Mouse (Mus musculus) ES-Bruce4 (cell line): ENCODE measurements at regions not wholly inside any gene's neighbourhood (a gene's known extent, or its start where the extent isn't known, plus 50 kb on each side); places are given as distances from the start of the nearest gene placed in this dataset.

Experiments used
- H3K27ac ChIP-seq: 2 replicates; pipeline ENCODE4 v1.5.1; 2012; ENCODE audit warnings: low read length, inconsistent platforms; ENCODE audit not compliant: insufficient read depth
- H3K27me3 ChIP-seq: 2 replicates; pipeline ENCODE4 v1.6.1; 2012; ENCODE audit warnings: mild to moderate bottlenecking, low read length, inconsistent platforms; ENCODE audit not compliant: control insufficient read depth, poor library complexity, insufficient read depth, severe bottlenecking
- H3K36me3 ChIP-seq: 2 replicates; pipeline ENCODE4 v1.6.1; 2012; ENCODE audit warnings: inconsistent platforms, mild to moderate bottlenecking, low read length, moderate library complexity; ENCODE audit not compliant: control insufficient read depth, poor library complexity, insufficient read depth, severe bottlenecking
- H3K4me1 ChIP-seq: one replicate; pipeline ENCODE4 v1.8.1; 2011; ENCODE audit warnings: low read length; ENCODE audit not compliant: control insufficient read depth, insufficient read depth
- H3K4me3 ChIP-seq: 2 replicates; pipeline ENCODE4 v1.5.1; 2011; ENCODE audit warnings: low read depth, mild to moderate bottlenecking, low read length
- H3K9ac ChIP-seq: 2 replicates; pipeline ENCODE4 v1.6.1; 2012; ENCODE audit warnings: low read depth, mild to moderate bottlenecking, inconsistent platforms; ENCODE audit not compliant: poor library complexity, severe bottlenecking
- H3K9me3 ChIP-seq: replicated peaks from 2 replicates; pipeline ENCODE4 v1.6.1; 2012; ENCODE audit warnings: mild to moderate bottlenecking, low read length, inconsistent platforms; ENCODE audit not compliant: control insufficient read depth, poor library complexity, insufficient read depth, severe bottlenecking
- CTCF ChIP-seq: IDR thresholded peaks from one replicate; pipeline ENCODE4 v1.8.1; 2011; ENCODE audit warnings: low read depth, low read length
- EP300 ChIP-seq: IDR thresholded peaks from 2 replicates; pipeline ENCODE4 v1.6.1; 2011; ENCODE audit warnings: low read depth, low read length; ENCODE audit not compliant: insufficient read depth
- POLR2A ChIP-seq: IDR thresholded peaks from one replicate; pipeline ENCODE4 v1.8.1; 2011; ENCODE audit warnings: low read length; ENCODE audit not compliant: insufficient read depth

- Histone ChIP-seq H3K36me3 (no peaks in the 10 kb centered on the region), H3K27me3 (no peaks in the 10 kb centered on the region), H3K4me3 (peak overlapping the region; percentile 15; the same call in 1 of the 2 replicates), H3K9me3 (no peaks in the 10 kb centered on the region), H3K4me1 (no peaks in the 10 kb centered on the region), H3K9ac (no peak overlapping the region), H3K27ac (no peak overlapping the region)
- peak; percentile 39; the same call in 1 of the 2 replicates for TF ChIP-seq EP300
- TF ChIP-seq POLR2A: no peak
Observed at GRCm38 (mm10) chr4:23982790-23983451, 513.3 kb upstream of the Mms22l start.

GRCm38 (mm10) chr4:23983452-23983805 lies 512.8 kb upstream of the Mms22l start:
- Histone ChIP-seq H3K27me3 (no peaks in the 10 kb centered on the region), H3K27ac (no peak overlapping the region), H3K36me3 (no peaks in the 10 kb centered on the region), H3K9me3 (no peaks in the 10 kb centered on the region), H3K9ac (no peak overlapping the region), H3K4me1 (no peaks in the 10 kb centered on the region), H3K4me3 (no peak overlapping the region)
- no peak for TF ChIP-seq POLR2A
- TF ChIP-seq EP300: no peak
- no peak for TF ChIP-seq CTCF

- no peak for TF ChIP-seq EP300
- no peak for TF ChIP-seq CTCF
- TF ChIP-seq POLR2A: no peak
- Histone ChIP-seq H3K36me3 (no peaks in the 10 kb centered on the region), H3K9ac (no peak overlapping the region), H3K4me3 (no peak overlapping the region), H3K4me1 (no peaks in the 10 kb centered on the region), H3K27me3 (no peaks in the 10 kb centered on the region), H3K27ac (no peak overlapping the region), H3K9me3 (no peaks in the 10 kb centered on the region)
Observed at GRCm38 (mm10) chr4:23984005-23984404, 512.2 kb upstream of the Mms22l start.

- Histone ChIP-seq H3K27me3 (no peaks in the 10 kb centered on the region), H3K4me3 (no peak overlapping the region), H3K27ac (no peak overlapping the region), H3K4me1 (no peaks in the 10 kb centered on the region), H3K9me3 (no peaks in the 10 kb centered on the region), H3K9ac (no peak overlapping the region), H3K36me3 (no peaks in the 10 kb centered on the region)
- TF ChIP-seq CTCF (no peak), POLR2A (no peak), EP300 (no peak)
Observed at GRCm38 (mm10) chr4:23985956-23986355, 510.3 kb upstream of the Mms22l start.

- Histone ChIP-seq H3K36me3 (no peaks in the 10 kb centered on the region), H3K9me3 (no peaks in the 10 kb centered on the region), H3K27me3 (no peaks in the 10 kb centered on the region), H3K9ac (no peak overlapping the region), H3K4me1 (no peaks in the 10 kb centered on the region), H3K4me3 (no peak overlapping the region), H3K27ac (no peak overlapping the region)
- no peak for TF ChIP-seq CTCF
- TF ChIP-seq EP300: no peak
- TF ChIP-seq POLR2A: no peak
Observed at GRCm38 (mm10) chr4:23993823-23994222, 502.4 kb upstream of the Mms22l start.

- no peaks in the 10 kb centered on the region for H3K4me1 ChIP-seq
- no peak overlapping the region for H3K27ac ChIP-seq
- H3K9me3 ChIP-seq: no peaks in the 10 kb centered on the region
- H3K27me3 ChIP-seq: no peaks in the 10 kb centered on the region
- H3K4me3 ChIP-seq: no peak overlapping the region
- no peaks in the 10 kb centered on the region for H3K36me3 ChIP-seq
- no peak for TF ChIP-seq POLR2A
- TF ChIP-seq CTCF: no peak
- no peak for TF ChIP-seq EP300
- no peak overlapping the region for H3K9ac ChIP-seq
Observed at GRCm38 (mm10) chr4:23994261-23994965, 501.8 kb upstream of the Mms22l start.
